Mouse (Mus musculus): ENCODE results near the gene Gm9573.

GRCm38 (mm10) chr17:35672527-35672926 lies 46.1 kb upstream of the Gm9573 start:
- TF ChIP-seq POLR2A (IDR thresholded peaks at IDR 0.05; ENCODE audit: control insufficient read depth, extremely low read depth, insufficient read depth, low read length, poor library complexity) (no peak), CTCF (IDR thresholded peaks at IDR 0.05; ENCODE audit: borderline replicate concordance, control insufficient read depth, extremely low read depth, insufficient read depth, low read length, poor library complexity) (no peak)
